Mouse (Mus musculus): ENCODE data around the gene Eci2. TPM values are rescaled to one million over a fixed set of nuclear protein-coding genes. Genes with fewer than 3 reads are reported as not detected.
"Not testable (repeated sequence)": the region's sequence is repeated elsewhere in the genome, so short reads cannot be mapped to it uniquely, and the experiment has no call there.

The Eci2 gene
- polyA plus RNA-seq, 1 experiment from 2014 or later, result 112 TPM

GRCm38 (mm10) chr13:34956901-34957300, 70.0 kb downstream of the Eci2 start:
- no peak overlapping the region for H3K27ac ChIP-seq (ENCODE audit: low read length)
- no peak overlapping the region for H3K4me3 ChIP-seq (replicated peaks; ENCODE audit: low read length)
- 85% methylated on average over 4 of the region's 4 CpGs for WGBS
- no peaks in the 10 kb centered on the region for H3K36me3 ChIP-seq (ENCODE audit: control insufficient read depth, insufficient read depth)
- no peaks in the 10 kb centered on the region for H3K4me1 ChIP-seq (replicated peaks; ENCODE audit: control insufficient read depth, insufficient read depth, low read length)
- H3K9ac ChIP-seq (replicated peaks; ENCODE audit: low read depth, low read length), result no peak overlapping the region
- H3K27me3 ChIP-seq (replicated peaks; ENCODE audit: control insufficient read depth, insufficient read depth, low read length), result no peaks in the 10 kb centered on the region
- no peaks in the 10 kb centered on the region for H3K9me3 ChIP-seq (ENCODE audit: control insufficient read depth, low read length)
- no peak for ATAC-seq
- H3K4me2 ChIP-seq (ENCODE audit: low read length), result no peak overlapping the region

DNA sequence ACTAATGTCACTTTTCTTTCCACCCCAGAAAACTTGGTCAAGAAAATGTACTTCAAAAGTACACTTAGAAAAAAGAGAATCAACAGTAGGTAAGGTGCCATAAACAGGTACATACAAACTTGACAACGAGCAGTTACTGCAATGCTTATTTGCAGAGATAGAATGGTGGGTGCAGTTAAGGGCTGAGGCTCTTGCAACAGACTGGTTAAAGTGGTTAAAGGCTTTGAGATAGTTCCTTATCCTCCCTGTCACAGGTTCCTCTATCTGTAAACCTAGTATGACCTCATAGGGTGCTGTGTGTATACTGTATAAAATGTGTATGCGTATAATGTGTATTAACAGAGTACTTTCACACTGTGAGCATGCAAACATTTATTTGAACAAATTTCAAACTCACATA, 75.5 kb downstream of the Eci2 start:
- not testable (repeated sequence) for H3K27me3 ChIP-seq (replicated peaks; ENCODE audit: control insufficient read depth, insufficient read depth, low read length); H3K4me1 ChIP-seq (replicated peaks; ENCODE audit: control insufficient read depth, insufficient read depth, low read length); H3K4me2 ChIP-seq (ENCODE audit: low read length); H3K9me3 ChIP-seq (ENCODE audit: control insufficient read depth, low read length); H3K9ac ChIP-seq (replicated peaks; ENCODE audit: low read depth, low read length); H3K4me3 ChIP-seq (replicated peaks; ENCODE audit: low read length); ATAC-seq; H3K27ac ChIP-seq (ENCODE audit: low read length); H3K36me3 ChIP-seq (ENCODE audit: control insufficient read depth, insufficient read depth)
- 95% methylated on average over 2 of the region's 2 CpGs for WGBS

DNA sequence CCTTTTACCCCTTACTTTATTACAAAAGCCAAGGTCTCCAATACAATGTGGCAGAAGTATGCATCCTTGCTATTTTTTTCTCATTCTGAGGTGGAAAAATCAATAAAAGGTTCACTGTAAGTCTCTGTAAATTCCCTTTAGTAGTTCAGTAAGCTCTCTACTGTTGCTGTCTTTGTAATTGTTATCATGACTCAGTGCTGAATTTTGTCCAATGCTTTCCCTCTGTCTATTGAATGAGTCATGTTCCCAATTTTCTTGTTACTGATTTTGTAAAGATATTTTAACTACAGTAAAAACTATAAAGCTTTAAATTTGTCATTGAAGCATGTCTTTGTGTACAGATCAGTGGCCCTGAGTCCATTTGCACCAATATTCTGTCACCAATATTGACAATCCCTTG, 84.5 kb downstream of the Eci2 start:
- no peaks in the 10 kb centered on the region for H3K9me3 ChIP-seq (ENCODE audit: control insufficient read depth, low read length)
- H3K27ac ChIP-seq (ENCODE audit: low read length), result no peak overlapping the region
- H3K36me3 ChIP-seq (ENCODE audit: control insufficient read depth, insufficient read depth), result no peaks in the 10 kb centered on the region
- H3K4me2 ChIP-seq (ENCODE audit: low read length), result no peak overlapping the region
- H3K4me1 ChIP-seq (replicated peaks; ENCODE audit: control insufficient read depth, insufficient read depth, low read length), result no peaks in the 10 kb centered on the region
- H3K27me3 ChIP-seq (replicated peaks; ENCODE audit: control insufficient read depth, insufficient read depth, low read length), result no peaks in the 10 kb centered on the region
- H3K4me3 ChIP-seq (replicated peaks; ENCODE audit: low read length), result no peak overlapping the region
- no peak overlapping the region for H3K9ac ChIP-seq (replicated peaks; ENCODE audit: low read depth, low read length)
- no peak for ATAC-seq

GRCm38 (mm10) chr13:34934931-34935644, 91.8 kb downstream of the Eci2 start:
- 47% methylated on average over 10 of the region's 10 CpGs for WGBS
- no peaks in the 10 kb centered on the region for H3K27me3 ChIP-seq (replicated peaks; ENCODE audit: control insufficient read depth, insufficient read depth, low read length)
- no peaks in the 10 kb centered on the region; the same call in 1 of the 2 replicates for H3K4me1 ChIP-seq (replicated peaks; ENCODE audit: control insufficient read depth, insufficient read depth, low read length)
- no peak overlapping the region for H3K9ac ChIP-seq (replicated peaks; ENCODE audit: low read depth, low read length)
- H3K4me3 ChIP-seq (replicated peaks; ENCODE audit: low read length), result no peak overlapping the region
- peak; percentile 81 for ATAC-seq
- H3K4me2 ChIP-seq (ENCODE audit: low read length), result no peak overlapping the region
- H3K9me3 ChIP-seq (ENCODE audit: control insufficient read depth, low read length), result no peaks in the 10 kb centered on the region
- no peaks in the 10 kb centered on the region for H3K36me3 ChIP-seq (ENCODE audit: control insufficient read depth, insufficient read depth)
- H3K27ac ChIP-seq (ENCODE audit: low read length), result no peak overlapping the region

Other genes with a start within 250 kb of the Eci2 start
- gene Prpf4b, start 151.8 kb downstream of the Eci2 start, polyA plus RNA-seq (2015; fragmentation: Nextera tagmentation; extraction: Ambion mirVana), result 65.8 and 67.8 TPM in 2 replicates
- 0.30 and 0.65 TPM in 2 replicates for gene Fam217a, start 102.8 kb downstream of the Eci2 start, polyA plus RNA-seq (2015; fragmentation: Nextera tagmentation; extraction: Ambion mirVana)
- gene 4933417A18Rik, start 102.7 kb downstream of the Eci2 start, polyA plus RNA-seq (2015; fragmentation: Nextera tagmentation; extraction: Ambion mirVana), result not detected in 2 replicates
- 0.42 TPM in 1 of 2 replicates, not detected in the other for gene Eci3, start 63.3 kb downstream of the Eci2 start, polyA plus RNA-seq (2015; fragmentation: Nextera tagmentation; extraction: Ambion mirVana)

All from forebrain, embryonic 16.5 days (tissue).